Mouse (Mus musculus) heart, adult 11 months (tissue): ENCODE measurements at regions not wholly inside any gene's neighbourhood (a gene's known extent, or its start where the extent isn't known, plus 50 kb on each side); places are given as distances from the start of the nearest gene placed in this dataset.

ENCODE experiments used
- DNase-seq: peaks from one replicate; pipeline ENCODE4 v3.0.0; 2022

- DNase-seq: no peak
These were observed 120.1 kb upstream of the Rbms1 start for GRCm38 (mm10) chr2:61083100-61083499.

GRCm38 (mm10) chr2:61082640-61083039 lies 119.6 kb upstream of the Rbms1 start:
- no peak for DNase-seq

- no peak for DNase-seq
These were observed 117.0 kb upstream of the Rbms1 start for GRCm38 (mm10) chr2:61080006-61080405.

- no peak for DNase-seq
These were observed 108.0 kb upstream of the Rbms1 start for GRCm38 (mm10) chr2:61071025-61071424.

- DNase-seq: no peak
These were observed 104.9 kb upstream of the Rbms1 start for GRCm38 (mm10) chr2:61067877-61068276.

- peak; percentile 98 for DNase-seq
These were observed 99.1 kb upstream of the Rbms1 start for GRCm38 (mm10) chr2:61062125-61062524.

GRCm38 (mm10) chr2:61060906-61061305 lies 97.9 kb upstream of the Rbms1 start:
- DNase-seq: no peak

GRCm38 (mm10) chr2:61058545-61059235 lies 95.7 kb upstream of the Rbms1 start:
- no peak for DNase-seq

GRCm38 (mm10) chr2:61052296-61052695 lies 89.3 kb upstream of the Rbms1 start:
- DNase-seq: no peak

GRCm38 (mm10) chr2:61051808-61052207 lies 88.8 kb upstream of the Rbms1 start:
- DNase-seq: no peak

GRCm38 (mm10) chr2:61046111-61046767 lies 83.2 kb upstream of the Rbms1 start:
- no peak for DNase-seq

- no peak for DNase-seq
These were observed 82.5 kb upstream of the Rbms1 start for GRCm38 (mm10) chr2:61045467-61045866.

GRCm38 (mm10) chr2:61032920-61033319 lies 69.9 kb upstream of the Rbms1 start:
- no peak for DNase-seq

GRCm38 (mm10) chr2:61029706-61030105 lies 66.7 kb upstream of the Rbms1 start:
- peak; percentile 54 for DNase-seq

- DNase-seq: no peak
These were observed 65.6 kb upstream of the Rbms1 start for GRCm38 (mm10) chr2:61028578-61028977.

- DNase-seq: no peak
These were observed 64.7 kb upstream of the Rbms1 start for GRCm38 (mm10) chr2:61027686-61028085.

- DNase-seq: peak; percentile 42
These were observed 59.4 kb upstream of the Rbms1 start for GRCm38 (mm10) chr2:61022411-61022810.

- DNase-seq: peak; percentile 87
These were observed 57.8 kb upstream of the Rbms1 start for GRCm38 (mm10) chr2:61020791-61021190.

- DNase-seq: peak; percentile 90
These were observed 50.0 kb upstream of the Rbms1 start for GRCm38 (mm10) chr2:61013006-61013405.
